Mouse (Mus musculus) heart, embryonic 10.5 days (tissue): Measurements from ENCODE around the gene Snx15. TPM values are rescaled to one million over a fixed set of nuclear protein-coding genes. Genes with fewer than 3 reads are reported as not detected.

Experiments
- DNase-seq: peaks from one replicate; pipeline ENCODE4 v3.0.0-alpha.2; 2017; ENCODE audit warnings: low spot score
- H3K27ac ChIP-seq: fragments of 300-500 bp; sonication (generic); 2 replicates; pipeline ENCODE4 v1.5.1; 2016; ENCODE audit warnings: mild to moderate bottlenecking
- H3K27me3 ChIP-seq: fragments of 300-500 bp; sonication (generic); 2 replicates; pipeline ENCODE4 v1.6.1; 2016; ENCODE audit warnings: mild to moderate bottlenecking; ENCODE audit not compliant: poor library complexity, insufficient read depth, severe bottlenecking
- H3K36me3 ChIP-seq: fragments of 300-500 bp; sonication (generic); 2 replicates; pipeline ENCODE4 v1.6.1; 2016; ENCODE audit warnings: mild to moderate bottlenecking, moderate library complexity
- H3K4me1 ChIP-seq: fragments of 300-500 bp; sonication (generic); 2 replicates; pipeline ENCODE4 v1.6.1; 2016; ENCODE audit warnings: mild to moderate bottlenecking
- H3K4me3 ChIP-seq: fragments of 300-500 bp; sonication (generic); 2 replicates; pipeline ENCODE4 v1.5.1; 2016; ENCODE audit warnings: mild to moderate bottlenecking, moderate library complexity
- H3K9me3 ChIP-seq: fragments of 300-500 bp; sonication (generic); 2 replicates; pipeline ENCODE4 v1.6.1; 2016; ENCODE audit warnings: mild to moderate bottlenecking, moderate library complexity
- WGBS: fragments of 180-500 bp; shearing (Covaris S2); methylation state at CpG from one replicate; pipeline ENCODE4 v1.1.7; 2016; 5-methylcytosine and 5-hydroxymethylcytosine counted together
- polyA plus RNA-seq: library from polyadenylated mRNA; unstranded; fragments of >200 nt; fragmentation: Nextera tagmentation; extraction: Ambion mirVana; gene quantifications from 2 replicates; pipeline ENCODE4 v1.2.1, GENCODE M21; 2016

The Snx15 gene
- polyA plus RNA-seq, 1 experiment from 2014 or later, result 25.8 TPM

GRCm38 (mm10) chr19:6116113-6116850, 11.8 kb downstream of the Snx15 start:
- WGBS, result 89% methylated on average over 15 of the region's 15 CpGs
- Histone ChIP-seq H3K9me3 (no peaks in the 10 kb centered on the region), H3K27me3 (no peaks in the 10 kb centered on the region), H3K36me3 (peaks cover 45% of the 10 kb centered on the region), H3K4me1 (peaks cover 27% of the 10 kb centered on the region), H3K27ac (no peak overlapping the region), H3K4me3 (peak overlapping the region; percentile 92)
- DNase-seq, result no peak

GRCm38 (mm10) chr19:6113116-6113515, 15.0 kb downstream of the Snx15 start:
- 62% methylated on average over 6 of the region's 6 CpGs for WGBS
- H3K4me3 ChIP-seq, result no peak overlapping the region
- H3K36me3 ChIP-seq, result peaks cover 41% of the 10 kb centered on the region
- no peak overlapping the region for H3K27ac ChIP-seq
- peaks cover 20% of the 10 kb centered on the region for H3K4me1 ChIP-seq
- DNase-seq, result no peak
- H3K9me3 ChIP-seq, result no peaks in the 10 kb centered on the region
- no peaks in the 10 kb centered on the region for H3K27me3 ChIP-seq

GRCm38 (mm10) chr19:6105586-6105985, 22.5 kb downstream of the Snx15 start, which contains the start of gene Naaladl1:
Gene Naaladl1, plus strand, starts transcription at chr19:6105782.
- 81% methylated on average over 7 of the region's 7 CpGs for WGBS
- no peaks in the 10 kb centered on the region for H3K9me3 ChIP-seq
- no peak within 1 kb of the TSS for H3K27ac ChIP-seq
- H3K36me3 ChIP-seq, result no peaks in the 10 kb centered on the region
- peaks cover 17% of the 10 kb centered on the region for H3K4me1 ChIP-seq
- no peak for DNase-seq
- no peak within 1 kb of the TSS for H3K4me3 ChIP-seq
- H3K27me3 ChIP-seq, result no peaks in the 10 kb centered on the region

GRCm38 (mm10) chr19:6104476-6104875, 23.6 kb downstream of the Snx15 start:
- DNase-seq, result no peak
- Histone ChIP-seq H3K9me3 (no peaks in the 10 kb centered on the region), H3K27ac (no peak overlapping the region), H3K36me3 (peaks cover 6% of the 10 kb centered on the region; the same call in 1 of the 2 replicates), H3K4me1 (peaks cover 17% of the 10 kb centered on the region), H3K4me3 (no peak overlapping the region), H3K27me3 (no peaks in the 10 kb centered on the region)
- 54% methylated on average over 4 of the region's 4 CpGs for WGBS

- no peaks in the 10 kb centered on the region for H3K27me3 ChIP-seq
- DNase-seq, result no peak
- H3K4me3 ChIP-seq, result no peak overlapping the region
- H3K36me3 ChIP-seq, result peaks cover 19% of the 10 kb centered on the region
- H3K4me1 ChIP-seq, result peaks cover 17% of the 10 kb centered on the region
- no peaks in the 10 kb centered on the region for H3K9me3 ChIP-seq
- WGBS, result 66% methylated on average over 6 of the region's 6 CpGs
- H3K27ac ChIP-seq, result no peak overlapping the region
These were observed 25.8 kb downstream of the Snx15 start for GRCm38 (mm10) chr19:6102169-6102853.

GRCm38 (mm10) chr19:6101186-6101585, 26.9 kb downstream of the Snx15 start:
- peaks cover 12% of the 10 kb centered on the region for H3K4me1 ChIP-seq
- 70% methylated on average over 6 of the region's 6 CpGs for WGBS
- no peaks in the 10 kb centered on the region for H3K9me3 ChIP-seq
- H3K27ac ChIP-seq, result no peak overlapping the region
- no peak overlapping the region for H3K4me3 ChIP-seq
- no peaks in the 10 kb centered on the region for H3K27me3 ChIP-seq
- H3K36me3 ChIP-seq, result peaks cover 19% of the 10 kb centered on the region
- no peak for DNase-seq

- Histone ChIP-seq H3K36me3 (peaks cover 41% of the 10 kb centered on the region), H3K27ac (no peak overlapping the region), H3K4me3 (no peak overlapping the region), H3K9me3 (no peaks in the 10 kb centered on the region), H3K4me1 (no peaks in the 10 kb centered on the region), H3K27me3 (no peaks in the 10 kb centered on the region)
- WGBS, result 89% methylated on average over 3 of the region's 3 CpGs
- no peak for DNase-seq
These were observed 30.3 kb downstream of the Snx15 start for GRCm38 (mm10) chr19:6097847-6098246.

- WGBS, result 81% methylated on average over 7 of the region's 7 CpGs
- no peak for DNase-seq
- no peak within 1 kb of the TSS for H3K27ac ChIP-seq
- H3K4me1 ChIP-seq, result no peaks in the 10 kb centered on the region
- peaks cover 66% of the 10 kb centered on the region for H3K36me3 ChIP-seq
- H3K27me3 ChIP-seq, result no peaks in the 10 kb centered on the region
- no peaks in the 10 kb centered on the region for H3K9me3 ChIP-seq
- H3K4me3 ChIP-seq, result no peak within 1 kb of the TSS
These were observed 34.0 kb downstream of the Snx15 start, which contains the start of gene AC131692.1 for GRCm38 (mm10) chr19:6094119-6094518. Gene AC131692.1, plus strand, starts transcription at chr19:6094419.

GRCm38 (mm10) chr19:6088841-6089240, 39.3 kb downstream of the Snx15 start:
- H3K4me1 ChIP-seq, result peaks cover 10% of the 10 kb centered on the region
- H3K27ac ChIP-seq, result no peak overlapping the region
- 96% methylated on average over 13 of the region's 13 CpGs for WGBS
- H3K27me3 ChIP-seq, result no peaks in the 10 kb centered on the region
- H3K36me3 ChIP-seq, result peaks cover 64% of the 10 kb centered on the region
- no peaks in the 10 kb centered on the region for H3K9me3 ChIP-seq
- DNase-seq, result no peak
- H3K4me3 ChIP-seq, result no peak overlapping the region

GRCm38 (mm10) chr19:6085417-6085879, 42.7 kb downstream of the Snx15 start:
- Histone ChIP-seq H3K4me3 (peak overlapping the region; percentile 81), H3K9me3 (no peaks in the 10 kb centered on the region), H3K36me3 (peaks cover 64% of the 10 kb centered on the region), H3K4me1 (peaks cover 16% of the 10 kb centered on the region), H3K27me3 (no peaks in the 10 kb centered on the region), H3K27ac (peak overlapping the region; percentile 87)
- under 1% methylated on average over 17 of the region's 17 CpGs for WGBS
- peak; percentile 92 for DNase-seq

- DNase-seq, result peak; percentile 98
- Histone ChIP-seq H3K4me1 (peaks cover 16% of the 10 kb centered on the region), H3K4me3 (peak within 1 kb of the TSS; percentile 81), H3K9me3 (no peaks in the 10 kb centered on the region), H3K36me3 (peaks cover 64% of the 10 kb centered on the region), H3K27me3 (no peaks in the 10 kb centered on the region), H3K27ac (peak within 1 kb of the TSS; percentile 87)
- WGBS, result under 1% methylated on average over 58 of the region's 58 CpGs
These were observed 43.4 kb downstream of the Snx15 start, which contains the start of the genes Zfpl1 and Cdca5 for GRCm38 (mm10) chr19:6084478-6085248. Gene Zfpl1, minus strand, starts transcription at chr19:6084956. Gene Cdca5, plus strand, starts transcription at chr19:6084983.

GRCm38 (mm10) chr19:6082156-6082555, 45.9 kb downstream of the Snx15 start, which contains the start of gene Gm28374:
Gene Gm28374, minus strand, starts transcription at chr19:6082256.
- Histone ChIP-seq H3K27me3 (no peaks in the 10 kb centered on the region), H3K4me1 (peaks cover 16% of the 10 kb centered on the region), H3K4me3 (no peak within 1 kb of the TSS), H3K9me3 (no peaks in the 10 kb centered on the region), H3K36me3 (peaks cover 44% of the 10 kb centered on the region), H3K27ac (no peak within 1 kb of the TSS)
- no peak for DNase-seq
- WGBS, result 80% methylated on average over 9 of the region's 9 CpGs
